16 mouse cellular contexts compared by ENCODE assay signal in genomic region chr19:57270711-57271110, GRCm38 (mm10).
"Had no signal": no experiment of that assay in that cellular context is flagged by ENCODE, and none has a peak within 500 bp of the region (broad histone marks: within the 10 kb centered on the region; RNA-seq: fewer than 3 reads in every experiment).

No protein-coding gene starts in this region.

- H3K36me3 ChIP-seq: limb, embryonic 15.5 days; liver, embryonic 15.5 days; midbrain, embryonic 10.5 days; neural tube, embryonic 15.5 days had no signal

- H3K27ac ChIP-seq: kidney, postnatal 0 days; limb, embryonic 15.5 days; liver, embryonic 15.5 days; midbrain, embryonic 10.5 days; neural tube, embryonic 15.5 days; stomach, postnatal 0 days had no signal

- H3K4me2 ChIP-seq: limb, embryonic 15.5 days; liver, embryonic 15.5 days; lung, embryonic 14.5 days; neural tube, embryonic 15.5 days had no signal

- H3K27me3 ChIP-seq: limb, embryonic 15.5 days; liver, embryonic 15.5 days; neural tube, embryonic 15.5 days had no signal

- H3K9me3 ChIP-seq: limb, embryonic 15.5 days; liver, embryonic 15.5 days; midbrain, embryonic 10.5 days; neural tube, embryonic 15.5 days had no signal

- DNase-seq: kidney, adult 9 months; kidney, postnatal 36 days; layer of hippocampus, adult 9-11 months; layer of hippocampus, postnatal 36 days; lung, embryonic 14.5 days; lung, postnatal 4 days; midbrain, embryonic 14.5 days; right cerebral cortex, adult 18-20 months; thymus, postnatal 4 days had no signal

- H3K9ac ChIP-seq: limb, embryonic 15.5 days; liver, embryonic 15.5 days; lung, embryonic 14.5 days; neural tube, embryonic 15.5 days had no signal

- H3K4me3 ChIP-seq: limb, embryonic 15.5 days; liver, embryonic 15.5 days; midbrain, embryonic 10.5 days; myocyte; neural tube, embryonic 15.5 days had no signal
